11 mouse cellular contexts compared by ENCODE assay signal in genomic region chr3:9959716-9960661, GRCm38 (mm10).
A peak's percentile ranks its signal among the peaks of the same experiment; 100 is the strongest.
DNase-seq lines count a peak whose midpoint lies in the region; ATAC-seq lines count a peak whose summit lies in the region.
"Had no signal": no experiment of that assay in that cellular context is flagged by ENCODE, and none has a peak within 500 bp of the region (broad histone marks: within the 10 kb centered on the region; RNA-seq: fewer than 3 reads in every experiment).

No protein-coding gene starts in this region.

- no peaks in the 10 kb centered on the region for H3K9me3 ChIP-seq in forebrain, embryonic 13.5 days (replicated peaks)
- H3K9me3 ChIP-seq in forebrain, embryonic 11.5 days (ENCODE audit: control insufficient read depth, low read length): no peaks in the 10 kb centered on the region
- no peaks in the 10 kb centered on the region for H3K9me3 ChIP-seq in midbrain, embryonic 10.5 days (replicated peaks)
- no peaks in the 10 kb centered on the region for H3K9me3 ChIP-seq in midbrain, embryonic 14.5 days (ENCODE audit: control insufficient read depth, low read length)
- H3K9me3 ChIP-seq in limb, embryonic 11.5 days (ENCODE audit: control insufficient read depth, low read length): no peaks in the 10 kb centered on the region
- H3K9me3 ChIP-seq: neural tube, embryonic 12.5 days had no signal

- H3K9ac ChIP-seq in forebrain, embryonic 13.5 days: no peak overlapping the region
- no peak overlapping the region for H3K9ac ChIP-seq in forebrain, embryonic 11.5 days (ENCODE audit: low read length)
- H3K9ac ChIP-seq in midbrain, embryonic 14.5 days (replicated peaks; ENCODE audit: low read length): no peak overlapping the region
- no peak overlapping the region for H3K9ac ChIP-seq in limb, embryonic 11.5 days (ENCODE audit: low read length)
- H3K9ac ChIP-seq: liver, embryonic 14.5 days; neural tube, embryonic 12.5 days had no signal

- DNase-seq in forebrain, embryonic 11.5 days (ENCODE audit: low spot score): no peak
- DNase-seq in midbrain, embryonic 10.5 days (ENCODE audit: low spot score): peak; percentile 11
- DNase-seq in midbrain, embryonic 14.5 days: no peak
- DNase-seq in cerebellum, postnatal 10 days: peak; percentile 81 to 84
- DNase-seq in limb, embryonic 11.5 days (ENCODE audit: low spot score): peak; percentile 21
- DNase-seq in kidney, adult 8-10 months: no peak
- DNase-seq in heart, adult 18-20 months: no peak

- H3K4me2 ChIP-seq in forebrain, embryonic 13.5 days: no peak overlapping the region
- H3K4me2 ChIP-seq in forebrain, embryonic 11.5 days (ENCODE audit: low read depth, low read length, severe bottlenecking): no peak overlapping the region
- no peak overlapping the region for H3K4me2 ChIP-seq in midbrain, embryonic 14.5 days (ENCODE audit: low read length)
- H3K4me2 ChIP-seq in limb, embryonic 11.5 days (ENCODE audit: low read depth, severe bottlenecking): no peak overlapping the region
- H3K4me2 ChIP-seq: neural tube, embryonic 12.5 days had no signal

- H3K27ac ChIP-seq in forebrain, embryonic 13.5 days: peak overlapping the region; percentile 59
- no peak overlapping the region for H3K27ac ChIP-seq in forebrain, embryonic 11.5 days (ENCODE audit: low read depth, low read length)
- no peak overlapping the region for H3K27ac ChIP-seq in midbrain, embryonic 10.5 days (replicated peaks)
- no peak overlapping the region for H3K27ac ChIP-seq in midbrain, embryonic 14.5 days (replicated peaks; ENCODE audit: low read depth, low read length)
- no peak overlapping the region for H3K27ac ChIP-seq in limb, embryonic 11.5 days (replicated peaks; ENCODE audit: low read depth, low read length)
- H3K27ac ChIP-seq: left cerebral cortex, adult 2 months; liver, embryonic 14.5 days; neural tube, embryonic 12.5 days had no signal

- H3K36me3 ChIP-seq in forebrain, embryonic 13.5 days (ENCODE audit: poor library complexity, severe bottlenecking): no peaks in the 10 kb centered on the region
- H3K36me3 ChIP-seq in forebrain, embryonic 11.5 days (ENCODE audit: control insufficient read depth, insufficient read depth, low read length): no peaks in the 10 kb centered on the region
- no peaks in the 10 kb centered on the region for H3K36me3 ChIP-seq in midbrain, embryonic 10.5 days
- no peaks in the 10 kb centered on the region for H3K36me3 ChIP-seq in midbrain, embryonic 14.5 days (ENCODE audit: control insufficient read depth, insufficient read depth, low read length)
- H3K36me3 ChIP-seq in limb, embryonic 11.5 days (ENCODE audit: control insufficient read depth, insufficient read depth, low read length): no peaks in the 10 kb centered on the region
- H3K36me3 ChIP-seq: neural tube, embryonic 12.5 days had no signal

- ATAC-seq in forebrain, embryonic 13.5 days: peak; percentile 89; the same call in 1 of the 2 replicates
- ATAC-seq in forebrain, embryonic 11.5 days (replicated peaks; ENCODE audit: low FRiP score): no peak
- no peak for ATAC-seq in midbrain, embryonic 14.5 days (ENCODE audit: low FRiP score, low TSS enrichment)
- no peak for ATAC-seq in limb, embryonic 11.5 days (ENCODE audit: insufficient number of reproducible peaks, low FRiP score, low TSS enrichment, low read depth)

- WGBS in forebrain, embryonic 13.5 days: 87% methylated on average over 37 of the region's 37 CpGs
- 94% methylated on average over 37 of the region's 37 CpGs for WGBS in forebrain, embryonic 11.5 days
- WGBS in midbrain, embryonic 10.5 days: 95% methylated on average over 37 of the region's 37 CpGs
- 92% methylated on average over 37 of the region's 37 CpGs for WGBS in midbrain, embryonic 14.5 days
- whole genome bisulfite sequencing in limb, embryonic 11.5 days: 91% methylated on average over 37 of the region's 37 CpGs

- no peaks in the 10 kb centered on the region; the same call in 1 of the 2 replicates for H3K4me1 ChIP-seq in forebrain, embryonic 13.5 days
- no peaks in the 10 kb centered on the region for H3K4me1 ChIP-seq in forebrain, embryonic 11.5 days (replicated peaks; ENCODE audit: control insufficient read depth, insufficient read depth, low read length)
- H3K4me1 ChIP-seq in midbrain, embryonic 10.5 days: no peaks in the 10 kb centered on the region
- H3K4me1 ChIP-seq in midbrain, embryonic 14.5 days (ENCODE audit: control insufficient read depth, insufficient read depth, low read length): no peaks in the 10 kb centered on the region
- H3K4me1 ChIP-seq in limb, embryonic 11.5 days (ENCODE audit: control insufficient read depth, insufficient read depth, low read length): no peaks in the 10 kb centered on the region
- H3K4me1 ChIP-seq: neural tube, embryonic 12.5 days had no signal

- no peak overlapping the region for H3K4me3 ChIP-seq in forebrain, embryonic 13.5 days
- H3K4me3 ChIP-seq in forebrain, embryonic 11.5 days (ENCODE audit: low read depth, low read length): no peak overlapping the region
- no peak overlapping the region for H3K4me3 ChIP-seq in midbrain, embryonic 10.5 days
- H3K4me3 ChIP-seq in midbrain, embryonic 14.5 days (replicated peaks; ENCODE audit: low read depth, low read length): no peak overlapping the region
- H3K4me3 ChIP-seq in limb, embryonic 11.5 days (ENCODE audit: low read depth, low read length): no peak overlapping the region
- H3K4me3 ChIP-seq: left cerebral cortex, adult 2 months; neural tube, embryonic 12.5 days had no signal

- no peaks in the 10 kb centered on the region for H3K27me3 ChIP-seq in forebrain, embryonic 13.5 days
- no peaks in the 10 kb centered on the region for H3K27me3 ChIP-seq in forebrain, embryonic 11.5 days (ENCODE audit: control insufficient read depth, insufficient read depth, low read length)
- no peaks in the 10 kb centered on the region for H3K27me3 ChIP-seq in midbrain, embryonic 10.5 days (ENCODE audit: low read depth, poor library complexity, severe bottlenecking)
- H3K27me3 ChIP-seq in midbrain, embryonic 14.5 days (ENCODE audit: control insufficient read depth, insufficient read depth, low read length): no peaks in the 10 kb centered on the region
- H3K27me3 ChIP-seq in limb, embryonic 11.5 days (ENCODE audit: control insufficient read depth, insufficient read depth, low read length): no peaks in the 10 kb centered on the region
- H3K27me3 ChIP-seq: neural tube, embryonic 12.5 days had no signal

Comparison
In these comparisons a context has a peak if more than half of its experiments do, and no peak if none do; other contexts are left out.
1. DNase-seq: peak in midbrain, embryonic 10.5 days (single experiment), cerebellum, postnatal 10 days (2 of 2) and limb, embryonic 11.5 days (single experiment); none in forebrain, embryonic 11.5 days (single experiment), midbrain, embryonic 14.5 days (single experiment), kidney, adult 8-10 months (0 of 2) and heart, adult 18-20 months (0 of 2).